Mouse (Mus musculus): ENCODE measurements around the gene Kif6. TPM values are rescaled to one million over a fixed set of nuclear protein-coding genes. Genes with fewer than 3 reads are reported as not detected.

Gene Kif6
- polyA plus RNA-seq, 1 experiment: 0.34 TPM

GRCm38 (mm10) chr17:49734776-49735175 lies 119.8 kb downstream of the Kif6 start:
- Histone ChIP-seq H3K27ac (ENCODE audit: insufficient read depth, low read depth, low read length) (peak overlapping the region; percentile 96), H3K27me3 (replicated peaks; ENCODE audit: control insufficient read depth, insufficient read depth, low read length) (no peaks in the 10 kb centered on the region), H3K4me1 (ENCODE audit: control insufficient read depth, insufficient read depth, low read length) (peaks cover 9% of the 10 kb centered on the region; the same call in 1 of the 2 replicates), H3K36me3 (ENCODE audit: control insufficient read depth, insufficient read depth, low read length) (no peaks in the 10 kb centered on the region), H3K4me3 (ENCODE audit: insufficient read depth, low read depth, low read length) (no peak overlapping the region)
- 65% methylated on average over 2 of the region's 2 CpGs for WGBS
- DNase-seq: peak; percentile 78
- TF ChIP-seq CTCF (conservative IDR thresholded peaks at IDR 0.05; ENCODE audit: insufficient read depth, insufficient read length, low read depth, low read length) (no peak), POLR2A (IDR thresholded peaks at IDR 0.05; ENCODE audit: low read depth, low read length) (no peak)

- Histone ChIP-seq H3K4me1 (ENCODE audit: control insufficient read depth, insufficient read depth, low read length) (peaks cover 3% of the 10 kb centered on the region; the same call in 1 of the 2 replicates), H3K27ac (ENCODE audit: insufficient read depth, low read depth, low read length) (no peak overlapping the region), H3K4me3 (ENCODE audit: insufficient read depth, low read depth, low read length) (no peak overlapping the region), H3K36me3 (ENCODE audit: control insufficient read depth, insufficient read depth, low read length) (no peaks in the 10 kb centered on the region), H3K27me3 (replicated peaks; ENCODE audit: control insufficient read depth, insufficient read depth, low read length) (no peaks in the 10 kb centered on the region)
- DNase-seq: no peak
- TF ChIP-seq POLR2A (IDR thresholded peaks at IDR 0.05; ENCODE audit: low read depth, low read length) (no peak), CTCF (conservative IDR thresholded peaks at IDR 0.05; ENCODE audit: insufficient read depth, insufficient read length, low read depth, low read length) (0 out of 2 replicates have a peak, but pooled peaks have one; percentile 12)
- 72% methylated on average over 3 of the region's 3 CpGs for WGBS
Measured at GRCm38 (mm10) chr17:49736364-49736763, 121.4 kb downstream of the Kif6 start.

DNA sequence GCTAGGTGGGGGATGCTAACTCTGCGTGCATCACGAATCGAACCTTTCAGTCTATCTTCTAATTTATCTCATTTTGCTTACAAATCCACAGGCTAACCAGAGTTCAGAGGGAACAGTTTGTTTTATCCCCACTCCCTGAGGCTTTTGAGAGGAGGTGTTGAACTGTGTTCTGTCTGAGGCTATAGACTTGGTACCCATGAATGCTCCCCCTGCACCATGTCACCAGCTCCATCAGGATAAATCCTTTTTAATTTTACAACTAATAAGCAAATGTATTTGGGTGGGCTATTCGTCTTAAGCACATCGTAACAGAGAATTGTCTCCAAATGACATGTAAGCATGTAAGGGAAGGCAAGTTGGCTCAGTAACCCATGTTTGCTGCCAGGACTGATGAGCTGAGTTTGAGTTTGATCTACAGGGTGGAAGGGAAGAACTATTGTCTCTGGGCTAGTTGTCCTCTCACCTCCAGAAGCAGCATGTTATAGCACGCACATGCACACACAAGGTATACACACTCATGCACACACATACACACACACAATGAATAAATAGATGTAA lies 122.4 kb downstream of the Kif6 start:
- no peak for TF ChIP-seq CTCF (conservative IDR thresholded peaks at IDR 0.05; ENCODE audit: insufficient read depth, insufficient read length, low read depth, low read length)
- no peak for TF ChIP-seq POLR2A (IDR thresholded peaks at IDR 0.05; ENCODE audit: low read depth, low read length)
- 94% methylated on average over 6 of the region's 6 CpGs for WGBS
- Histone ChIP-seq H3K4me1 (ENCODE audit: control insufficient read depth, insufficient read depth, low read length) (peaks cover 3% of the 10 kb centered on the region; the same call in 1 of the 2 replicates), H3K36me3 (ENCODE audit: control insufficient read depth, insufficient read depth, low read length) (no peaks in the 10 kb centered on the region), H3K4me3 (ENCODE audit: insufficient read depth, low read depth, low read length) (no peak overlapping the region), H3K27me3 (replicated peaks; ENCODE audit: control insufficient read depth, insufficient read depth, low read length) (no peaks in the 10 kb centered on the region), H3K27ac (ENCODE audit: insufficient read depth, low read depth, low read length) (no peak overlapping the region)
- no peak for DNase-seq

DNA sequence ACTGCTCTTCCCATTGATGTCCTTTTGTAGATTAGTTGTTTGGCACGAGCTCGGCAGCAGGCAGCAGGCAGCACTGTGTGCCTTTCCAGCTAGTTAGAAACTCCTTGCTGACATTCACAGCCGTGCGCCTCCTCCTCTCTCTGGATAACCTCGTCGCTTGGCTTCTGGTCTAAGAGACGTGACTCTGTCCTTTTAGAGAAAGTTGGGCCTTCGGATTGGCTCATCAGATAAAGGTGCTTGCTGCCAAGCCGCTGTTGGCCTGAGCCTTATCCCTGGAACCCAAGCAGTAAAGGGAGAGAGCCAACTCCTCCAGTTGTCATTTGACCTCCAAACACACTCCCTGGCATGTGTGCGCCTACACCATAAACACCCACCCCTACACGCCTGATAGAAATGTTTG lies 123.4 kb downstream of the Kif6 start:
- TF ChIP-seq POLR2A (IDR thresholded peaks at IDR 0.05; ENCODE audit: low read depth, low read length): no peak
- TF ChIP-seq CTCF (conservative IDR thresholded peaks at IDR 0.05; ENCODE audit: insufficient read depth, insufficient read length, low read depth, low read length): no peak
- no peaks in the 10 kb centered on the region for H3K36me3 ChIP-seq (ENCODE audit: control insufficient read depth, insufficient read depth, low read length)
- WGBS: 38% methylated on average over 11 of the region's 11 CpGs
- H3K4me3 ChIP-seq (ENCODE audit: insufficient read depth, low read depth, low read length): no peak overlapping the region
- no peak overlapping the region for H3K27ac ChIP-seq (ENCODE audit: insufficient read depth, low read depth, low read length)
- H3K27me3 ChIP-seq (replicated peaks; ENCODE audit: control insufficient read depth, insufficient read depth, low read length): no peaks in the 10 kb centered on the region
- DNase-seq: peak; percentile 56
- peaks cover 3% of the 10 kb centered on the region; the same call in 1 of the 2 replicates for H3K4me1 ChIP-seq (ENCODE audit: control insufficient read depth, insufficient read depth, low read length)

DNA sequence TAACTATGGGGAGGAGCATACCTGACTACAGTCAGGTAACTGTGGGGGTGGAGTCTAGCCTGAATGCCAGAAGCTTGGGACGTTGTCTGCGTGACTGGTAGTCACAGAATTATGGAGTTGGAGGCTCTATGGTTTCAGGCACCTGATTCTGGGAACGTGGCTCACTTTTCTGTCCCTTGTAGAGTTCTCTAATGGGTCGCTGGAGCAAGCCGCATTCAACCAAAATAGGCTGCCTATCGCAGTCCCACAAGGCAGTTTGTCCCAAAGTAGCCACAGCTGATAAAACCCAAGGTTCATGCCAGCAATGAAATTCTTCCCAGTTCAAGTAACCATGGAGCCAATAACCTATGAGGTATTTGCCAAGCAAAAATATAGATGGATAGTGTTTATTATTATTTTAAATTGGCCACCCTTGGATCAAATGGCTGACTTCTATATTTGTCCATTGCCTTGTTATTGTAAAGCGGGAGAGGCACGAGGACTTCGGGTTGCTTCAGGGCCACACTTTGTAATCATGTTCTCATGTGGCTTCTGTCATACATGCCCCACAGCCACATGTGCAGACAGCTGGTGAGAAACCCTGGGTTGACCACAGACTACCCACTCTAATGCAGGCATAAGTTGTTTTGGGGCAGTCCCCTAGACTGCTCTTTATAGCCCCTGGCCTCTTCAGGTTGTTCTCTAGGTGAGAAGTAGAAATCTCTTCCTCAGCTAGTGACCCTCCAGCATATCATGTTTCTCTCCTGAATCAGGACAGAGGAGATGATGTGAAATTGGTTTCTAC lies 125.2 kb downstream of the Kif6 start:
- Histone ChIP-seq H3K27ac (ENCODE audit: insufficient read depth, low read depth, low read length) (no peak overlapping the region), H3K4me3 (ENCODE audit: insufficient read depth, low read depth, low read length) (no peak overlapping the region), H3K4me1 (ENCODE audit: control insufficient read depth, insufficient read depth, low read length) (no peaks in the 10 kb centered on the region), H3K27me3 (replicated peaks; ENCODE audit: control insufficient read depth, insufficient read depth, low read length) (no peaks in the 10 kb centered on the region), H3K36me3 (ENCODE audit: control insufficient read depth, insufficient read depth, low read length) (no peaks in the 10 kb centered on the region)
- WGBS: 85% methylated on average over 9 of the region's 9 CpGs
- DNase-seq: no peak
- TF ChIP-seq POLR2A (IDR thresholded peaks at IDR 0.05; ENCODE audit: low read depth, low read length): no peak
- no peak for TF ChIP-seq CTCF (conservative IDR thresholded peaks at IDR 0.05; ENCODE audit: insufficient read depth, insufficient read length, low read depth, low read length)

GRCm38 (mm10) chr17:49741172-49741571 lies 126.2 kb downstream of the Kif6 start:
- no peak overlapping the region for H3K4me3 ChIP-seq (ENCODE audit: insufficient read depth, low read depth, low read length)
- peak; percentile 50 for DNase-seq
- H3K4me1 ChIP-seq (ENCODE audit: control insufficient read depth, insufficient read depth, low read length): no peaks in the 10 kb centered on the region
- no peak for TF ChIP-seq POLR2A (IDR thresholded peaks at IDR 0.05; ENCODE audit: low read depth, low read length)
- TF ChIP-seq CTCF (conservative IDR thresholded peaks at IDR 0.05; ENCODE audit: insufficient read depth, insufficient read length, low read depth, low read length): no peak
- 75% methylated on average over 4 of the region's 4 CpGs for WGBS
- no peak overlapping the region for H3K27ac ChIP-seq (ENCODE audit: insufficient read depth, low read depth, low read length)
- H3K36me3 ChIP-seq (ENCODE audit: control insufficient read depth, insufficient read depth, low read length): no peaks in the 10 kb centered on the region
- H3K27me3 ChIP-seq (replicated peaks; ENCODE audit: control insufficient read depth, insufficient read depth, low read length): no peaks in the 10 kb centered on the region

DNA sequence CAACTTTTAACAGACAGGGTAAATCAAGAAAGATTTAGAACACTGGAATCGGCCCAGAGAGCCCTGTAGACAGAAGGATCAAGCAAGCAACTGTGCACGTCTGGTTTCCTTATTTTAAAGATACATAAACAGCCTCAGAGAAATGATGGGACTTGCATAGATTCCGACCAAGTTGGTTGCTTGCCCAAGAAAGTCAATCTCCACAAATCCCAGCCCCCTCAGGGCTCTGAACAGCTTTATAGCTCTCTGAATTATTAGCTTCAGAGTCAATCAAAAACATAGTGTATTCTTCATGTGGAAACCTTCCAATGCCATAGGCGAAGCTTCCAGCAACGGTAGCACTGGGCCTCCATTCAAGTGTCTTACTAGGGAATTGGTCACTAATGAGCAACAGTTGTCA lies 127.0 kb downstream of the Kif6 start:
- no peak overlapping the region for H3K4me3 ChIP-seq (ENCODE audit: insufficient read depth, low read depth, low read length)
- H3K36me3 ChIP-seq (ENCODE audit: control insufficient read depth, insufficient read depth, low read length): no peaks in the 10 kb centered on the region
- TF ChIP-seq CTCF (conservative IDR thresholded peaks at IDR 0.05; ENCODE audit: insufficient read depth, insufficient read length, low read depth, low read length): no peak
- TF ChIP-seq POLR2A (IDR thresholded peaks at IDR 0.05; ENCODE audit: low read depth, low read length): no peak
- no peak overlapping the region for H3K27ac ChIP-seq (ENCODE audit: insufficient read depth, low read depth, low read length)
- no peak for DNase-seq
- H3K4me1 ChIP-seq (ENCODE audit: control insufficient read depth, insufficient read depth, low read length): no peaks in the 10 kb centered on the region
- 77% methylated on average over 5 of the region's 5 CpGs for WGBS
- H3K27me3 ChIP-seq (replicated peaks; ENCODE audit: control insufficient read depth, insufficient read depth, low read length): no peaks in the 10 kb centered on the region
